Mouse (Mus musculus) monocyte, adult 2 months (primary cell): ENCODE measurements around the gene Cpm.
"Not testable (repeated sequence)": the region's sequence is repeated elsewhere in the genome, so short reads cannot be mapped to it uniquely, and the experiment has no call there.

Source experiments
- DNase-seq, 2 experiments: peaks; one replicate each; pipeline ENCODE4 v3.0.0; 2022; ENCODE audit warnings: low spot score in 2 of 2, low read depth in 1 of 2

Cpm gene

GRCm38 (mm10) chr10:117605283-117606243, 23.7 kb upstream of the Cpm start:
- no peak for DNase-seq

GRCm38 (mm10) chr10:117606423-117606822, 22.9 kb upstream of the Cpm start:
- DNase-seq = no peak

- DNase-seq = no peak
Observed at GRCm38 (mm10) chr10:117607051-117607803, 22.1 kb upstream of the Cpm start.

- DNase-seq = no peak
Observed at GRCm38 (mm10) chr10:117607804-117608279, 21.5 kb upstream of the Cpm start.

GRCm38 (mm10) chr10:117608487-117608886, 20.8 kb upstream of the Cpm start:
- DNase-seq = no peak

- DNase-seq = no peak
Observed at GRCm38 (mm10) chr10:117608988-117609809, 20.1 kb upstream of the Cpm start.

DNA sequence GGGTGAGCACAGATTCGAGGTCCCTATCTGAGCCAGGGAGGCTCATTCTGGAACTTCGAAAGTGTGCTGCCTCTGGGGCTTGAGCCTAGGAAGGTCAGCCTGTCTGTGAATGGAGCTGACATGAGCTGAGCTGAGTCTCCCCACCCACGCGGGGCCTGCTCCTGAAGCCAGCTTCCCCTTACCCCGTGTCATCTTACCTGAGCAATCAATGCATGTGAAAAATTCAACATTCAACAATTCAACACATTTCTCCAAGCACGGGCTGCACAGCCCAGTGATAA, 19.6 kb upstream of the Cpm start:
- no peak for DNase-seq

DNA sequence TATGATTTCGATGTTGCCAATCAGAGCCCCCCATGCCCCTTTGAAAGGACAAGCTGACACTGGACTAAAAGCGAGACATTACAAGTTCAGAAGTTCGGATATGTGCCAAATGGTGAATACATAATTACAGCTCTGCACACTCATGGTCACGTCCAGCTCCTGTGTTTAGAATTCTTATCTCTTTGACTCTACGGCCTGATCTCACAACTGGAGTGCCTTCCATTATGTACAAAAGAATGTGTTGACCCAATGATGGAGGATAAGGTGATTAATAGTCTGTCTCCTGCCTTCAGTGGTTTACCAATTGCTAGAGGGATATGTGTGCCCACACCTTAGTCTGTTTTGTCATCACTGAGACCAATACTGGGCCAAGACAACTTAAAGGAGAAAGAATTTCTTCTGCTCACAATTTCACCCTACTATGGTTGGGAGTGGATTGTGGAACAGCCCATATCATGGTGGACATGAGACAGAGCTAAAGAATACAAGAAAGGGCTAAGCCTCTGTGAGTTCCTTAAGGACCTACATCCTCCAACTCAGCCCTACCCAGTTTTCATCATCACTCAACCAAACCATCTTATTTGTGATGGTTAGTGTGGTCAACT, 19.0 kb upstream of the Cpm start:
- DNase-seq = no peak

DNA sequence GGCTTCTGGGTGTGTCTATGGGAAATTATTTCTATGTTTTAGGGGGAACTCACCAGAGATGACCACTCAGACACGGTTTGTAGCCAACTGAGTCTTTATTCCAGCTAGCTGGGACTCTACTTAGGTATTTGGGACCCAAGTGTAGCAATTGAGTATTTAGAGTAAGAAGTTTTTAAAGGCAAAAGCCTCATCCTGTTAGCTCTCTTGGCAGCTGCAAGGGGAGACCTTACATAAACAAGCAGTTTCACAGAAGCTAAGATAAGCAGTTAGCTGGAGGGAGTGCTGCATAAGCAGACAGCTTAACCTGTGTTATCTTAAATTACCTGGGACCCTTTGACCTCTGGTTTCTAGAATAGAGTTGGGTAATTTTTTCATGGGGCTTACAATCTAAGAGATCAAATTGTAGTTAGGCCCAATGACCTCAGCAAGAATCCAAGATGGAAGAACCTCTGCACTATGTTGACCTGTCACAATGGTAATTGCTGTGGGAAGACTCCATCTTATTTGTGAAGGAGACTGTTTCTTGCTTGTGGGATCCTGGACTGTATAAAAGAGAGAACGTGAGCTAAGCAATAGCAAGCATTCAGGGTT, 18.4 kb upstream of the Cpm start:
- DNase-seq = no peak

DNA sequence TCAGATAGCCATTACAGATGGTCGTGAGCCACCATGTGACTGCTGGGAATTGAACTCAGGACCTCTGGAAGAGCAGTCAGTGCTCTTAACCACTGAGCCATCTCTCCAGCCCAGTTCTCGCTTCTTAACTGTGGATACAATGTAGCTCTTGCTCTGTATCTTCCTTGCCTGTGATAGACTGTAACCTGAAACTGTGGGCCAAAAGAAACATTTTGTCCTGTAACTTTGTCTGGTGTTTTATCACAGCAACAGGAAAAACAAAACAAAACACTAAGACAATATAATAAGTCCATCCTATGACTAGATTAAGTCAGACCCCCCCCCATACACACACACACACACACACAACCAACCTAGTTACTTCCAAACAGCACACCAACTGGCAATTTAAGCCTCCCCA, 17.8 kb upstream of the Cpm start:
- DNase-seq = no peak

DNA sequence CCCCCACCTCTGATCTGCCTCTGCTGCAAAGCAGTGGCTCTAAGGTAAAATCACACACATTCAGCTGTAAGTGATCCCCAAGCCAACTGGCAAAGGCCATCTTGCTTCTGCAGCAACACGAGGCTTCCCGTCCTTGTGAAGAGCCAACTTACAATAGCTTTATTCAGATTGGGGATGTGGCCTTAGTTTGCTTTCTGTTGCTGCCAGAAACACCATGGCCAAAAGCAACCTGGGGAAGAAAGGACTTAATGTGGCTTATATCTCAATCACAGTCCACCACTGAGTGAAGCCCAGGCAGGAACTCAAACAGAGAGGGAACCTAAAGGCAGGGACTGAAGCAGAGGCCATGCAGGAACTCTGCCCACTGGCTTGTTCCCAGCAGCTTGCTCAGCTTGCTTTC, 17.3 kb upstream of the Cpm start:
- no peak for DNase-seq

GRCm38 (mm10) chr10:117612621-117613584, 16.4 kb upstream of the Cpm start:
- no peak for DNase-seq

DNA sequence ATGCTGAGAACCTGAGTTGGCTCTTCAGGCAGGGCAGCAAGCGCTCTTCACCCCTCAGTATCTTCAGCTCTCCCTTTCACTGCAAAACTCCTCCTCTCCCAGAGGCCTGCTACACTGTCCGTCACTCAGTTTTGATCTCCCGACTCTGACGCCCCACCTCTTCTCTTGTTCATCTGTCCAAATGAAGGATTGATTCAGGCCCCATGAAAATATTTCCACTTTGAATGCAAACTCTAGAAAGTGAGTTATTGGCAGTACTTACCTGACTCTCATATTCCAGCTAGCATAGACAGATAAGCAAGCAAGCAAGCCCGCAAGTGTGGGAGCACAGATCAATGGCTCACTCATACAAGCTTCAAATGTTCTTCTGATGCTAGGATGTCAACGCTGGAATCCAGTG, 15.3 kb upstream of the Cpm start:
- DNase-seq = no peak

DNA sequence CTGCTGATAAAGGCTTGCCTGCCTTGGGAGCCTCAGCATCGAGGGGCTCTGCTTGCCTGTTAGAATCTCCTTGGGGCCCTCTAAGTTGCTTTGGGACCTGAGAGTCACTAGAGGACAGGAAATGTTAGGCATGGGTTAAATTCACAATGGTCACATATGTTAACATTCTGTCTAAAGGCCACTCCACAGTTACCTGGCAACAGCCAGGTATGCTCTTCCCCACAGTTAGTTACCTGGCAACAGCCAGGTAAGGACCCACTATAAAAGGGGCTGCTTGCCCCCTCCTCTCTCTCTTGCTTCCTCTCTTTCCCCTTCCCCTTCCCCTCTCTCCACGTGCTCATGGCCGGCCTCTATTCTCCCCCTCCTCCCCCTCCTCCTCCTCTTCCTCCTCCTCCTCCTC, 14.9 kb upstream of the Cpm start:
- no peak for DNase-seq

GRCm38 (mm10) chr10:117615239-117615638, 14.1 kb upstream of the Cpm start:
- DNase-seq = no peak

GRCm38 (mm10) chr10:117615746-117616145, 13.6 kb upstream of the Cpm start:
- DNase-seq = no peak

DNA sequence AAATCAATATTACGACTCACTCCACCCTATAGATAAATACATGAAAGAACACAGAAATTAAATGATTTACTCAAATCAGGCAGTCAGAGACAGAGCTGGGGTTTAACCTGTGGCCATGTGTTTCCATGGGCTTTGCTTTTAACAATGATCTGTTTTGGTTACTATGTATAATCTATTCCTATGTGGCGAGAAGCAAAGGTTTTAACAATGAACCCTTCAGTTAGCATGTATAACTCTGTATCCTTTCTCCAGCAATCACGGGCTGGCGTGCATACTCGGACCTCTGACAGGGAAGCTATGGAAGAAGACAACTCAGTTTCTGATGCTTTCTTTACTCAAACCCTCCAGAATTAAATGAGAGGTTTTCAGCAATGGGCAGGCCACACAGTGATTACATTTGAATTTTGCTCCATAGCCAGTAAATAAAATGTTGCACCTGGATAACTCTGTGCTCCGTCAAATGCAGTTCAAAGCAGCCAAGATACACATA, 13.1 kb upstream of the Cpm start:
- DNase-seq = no peak

- DNase-seq = not testable (repeated sequence)
Observed at GRCm38 (mm10) chr10:117616765-117617164, 12.5 kb upstream of the Cpm start.

DNA sequence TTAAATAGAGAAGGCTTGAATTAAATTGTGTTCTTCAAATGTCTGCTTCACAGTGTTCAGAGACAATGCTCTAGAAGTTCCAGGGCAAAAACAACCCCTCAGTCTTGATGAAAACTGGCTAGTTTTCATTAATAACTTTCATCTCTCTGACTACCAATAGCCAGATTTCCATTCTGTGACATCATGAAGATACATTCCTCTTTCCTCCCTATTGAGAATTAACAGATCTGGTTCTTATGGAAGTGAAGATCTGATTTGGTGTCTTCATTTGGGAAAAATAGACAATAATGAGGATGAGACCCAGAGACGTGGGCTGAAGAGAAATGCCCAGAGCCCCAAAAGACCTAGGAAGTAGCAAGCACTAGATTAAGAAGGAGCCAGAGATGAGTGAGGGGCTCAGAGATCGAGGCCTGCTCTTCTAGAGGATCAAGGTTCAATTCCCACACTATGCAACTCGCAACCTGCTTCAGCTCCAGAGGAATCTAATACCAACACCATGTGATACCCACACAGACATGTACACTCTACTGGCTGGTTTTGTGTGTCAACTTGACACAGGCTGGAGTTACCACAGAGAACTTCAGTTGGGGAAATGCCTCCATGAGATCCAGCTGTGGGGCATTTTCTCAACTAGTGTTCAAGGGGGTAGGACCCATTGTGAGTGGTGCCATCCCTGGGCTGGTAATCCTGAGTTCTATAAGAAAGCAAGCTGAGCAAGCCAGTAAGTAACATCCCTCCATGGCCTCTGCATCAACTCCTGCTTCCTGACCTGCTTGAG, 11.5 kb upstream of the Cpm start:
- no peak for DNase-seq
